Mouse (Mus musculus): ENCODE results near the gene Dkk3. TPM values are rescaled to one million over a fixed set of nuclear protein-coding genes. Genes with fewer than 3 reads are reported as not detected.
A peak's percentile ranks its signal among the peaks of the same experiment; 100 is the strongest.

Dkk3 gene
- polyA plus RNA-seq, 1 experiment, result 0.28 TPM

- no peaks in the 10 kb centered on the region for H3K36me3 ChIP-seq (ENCODE audit: control insufficient read depth, insufficient read depth, low read length)
- TF ChIP-seq CTCF (IDR thresholded peaks at IDR 0.05; ENCODE audit: control insufficient read depth, insufficient read depth, insufficient replicate concordance, low read depth, low read length) (no peak), POLR2A (IDR thresholded peaks at IDR 0.05; ENCODE audit: control insufficient read depth, low read depth, low read length) (no peak)
- peaks cover 2% of the 10 kb centered on the region for H3K4me1 ChIP-seq (ENCODE audit: control insufficient read depth, insufficient read depth, low read length)
- no peak overlapping the region for H3K4me3 ChIP-seq (ENCODE audit: control insufficient read depth, low read depth, low read length)
- no peak overlapping the region for H3K27ac ChIP-seq (ENCODE audit: control insufficient read depth, insufficient read depth, low read depth, low read length)
- no peaks in the 10 kb centered on the region for H3K27me3 ChIP-seq (ENCODE audit: control insufficient read depth, insufficient read depth, low read length)
Observed at GRCm38 (mm10) chr7:112185226-112185745, 26.4 kb upstream of the Dkk3 start.

- H3K4me1 ChIP-seq (ENCODE audit: control insufficient read depth, insufficient read depth, low read length), result peaks cover 2% of the 10 kb centered on the region
- no peaks in the 10 kb centered on the region for H3K27me3 ChIP-seq (ENCODE audit: control insufficient read depth, insufficient read depth, low read length)
- no peak overlapping the region for H3K27ac ChIP-seq (ENCODE audit: control insufficient read depth, insufficient read depth, low read depth, low read length)
- TF ChIP-seq POLR2A (IDR thresholded peaks at IDR 0.05; ENCODE audit: control insufficient read depth, low read depth, low read length), result no peak
- no peak for TF ChIP-seq CTCF (IDR thresholded peaks at IDR 0.05; ENCODE audit: control insufficient read depth, insufficient read depth, insufficient replicate concordance, low read depth, low read length)
- H3K4me3 ChIP-seq (ENCODE audit: control insufficient read depth, low read depth, low read length), result no peak overlapping the region
- no peaks in the 10 kb centered on the region for H3K36me3 ChIP-seq (ENCODE audit: control insufficient read depth, insufficient read depth, low read length)
Observed at GRCm38 (mm10) chr7:112184519-112185225, 25.8 kb upstream of the Dkk3 start.

- Histone ChIP-seq H3K36me3 (ENCODE audit: control insufficient read depth, insufficient read depth, low read length) (no peaks in the 10 kb centered on the region), H3K4me3 (ENCODE audit: control insufficient read depth, low read depth, low read length) (peak overlapping the region; percentile 2; the same call in 1 of the 2 replicates), H3K27me3 (ENCODE audit: control insufficient read depth, insufficient read depth, low read length) (no peaks in the 10 kb centered on the region), H3K27ac (ENCODE audit: control insufficient read depth, insufficient read depth, low read depth, low read length) (no peak overlapping the region), H3K4me1 (ENCODE audit: control insufficient read depth, insufficient read depth, low read length) (peaks cover 2% of the 10 kb centered on the region)
- no peak for TF ChIP-seq POLR2A (IDR thresholded peaks at IDR 0.05; ENCODE audit: control insufficient read depth, low read depth, low read length)
- peak; percentile 98 for TF ChIP-seq CTCF (IDR thresholded peaks at IDR 0.05; ENCODE audit: control insufficient read depth, insufficient read depth, insufficient replicate concordance, low read depth, low read length)
Observed at GRCm38 (mm10) chr7:112183258-112183841, 24.5 kb upstream of the Dkk3 start.

DNA sequence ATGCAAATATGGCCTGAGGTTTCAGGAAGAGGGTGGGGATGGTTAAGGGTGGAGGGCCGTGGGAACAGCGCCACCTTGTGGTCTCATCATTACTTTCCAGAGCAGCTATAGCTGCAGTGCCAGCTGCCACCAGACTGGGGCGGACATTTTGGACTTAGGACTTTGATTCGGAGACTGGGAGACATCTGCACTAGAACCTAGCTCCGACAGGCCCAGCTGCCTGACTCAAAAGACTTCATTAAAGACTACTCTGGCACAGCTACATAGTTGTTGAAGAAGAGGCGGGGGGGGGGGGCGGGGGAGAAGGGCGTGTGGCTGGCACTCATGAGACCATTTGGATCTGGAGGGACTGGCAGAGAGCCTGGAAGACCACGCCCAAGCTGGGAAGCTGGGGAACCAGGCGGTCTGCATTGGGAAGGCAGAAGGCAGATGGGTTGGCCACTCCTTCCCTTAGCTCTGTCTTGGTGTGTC, 21.4 kb upstream of the Dkk3 start:
- H3K4me3 ChIP-seq (ENCODE audit: control insufficient read depth, low read depth, low read length), result no peak overlapping the region
- no peak overlapping the region for H3K27ac ChIP-seq (ENCODE audit: control insufficient read depth, insufficient read depth, low read depth, low read length)
- TF ChIP-seq CTCF (IDR thresholded peaks at IDR 0.05; ENCODE audit: control insufficient read depth, insufficient read depth, insufficient replicate concordance, low read depth, low read length), result peak; percentile 99
- no peak for TF ChIP-seq POLR2A (IDR thresholded peaks at IDR 0.05; ENCODE audit: control insufficient read depth, low read depth, low read length)

DNA sequence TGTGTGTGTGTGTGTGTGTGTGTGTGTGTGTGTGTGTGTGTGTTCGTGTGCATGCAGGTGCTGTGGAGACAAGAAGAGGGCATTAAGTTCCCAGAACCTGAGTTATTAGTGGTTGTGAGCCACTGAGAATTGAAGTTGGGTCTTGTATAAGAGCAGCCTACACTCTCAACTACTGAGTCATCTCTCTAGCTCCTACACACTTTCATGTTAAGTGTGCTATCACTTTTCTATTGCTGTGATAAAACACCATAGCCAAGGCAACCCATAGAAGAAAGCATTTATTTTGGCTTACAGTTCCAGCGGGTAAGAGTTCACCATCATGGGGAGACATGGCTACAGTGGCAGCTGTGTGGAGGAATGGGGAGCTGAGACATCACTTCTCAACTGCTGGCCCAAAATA, 17.8 kb upstream of the Dkk3 start:
- Histone ChIP-seq H3K4me3 (ENCODE audit: control insufficient read depth, low read depth, low read length) (no peak overlapping the region), H3K27ac (ENCODE audit: control insufficient read depth, insufficient read depth, low read depth, low read length) (no peak overlapping the region), H3K36me3 (ENCODE audit: control insufficient read depth, insufficient read depth, low read length) (no peaks in the 10 kb centered on the region), H3K4me1 (ENCODE audit: control insufficient read depth, insufficient read depth, low read length) (peaks cover 2% of the 10 kb centered on the region), H3K27me3 (ENCODE audit: control insufficient read depth, insufficient read depth, low read length) (no peaks in the 10 kb centered on the region)
- TF ChIP-seq CTCF (IDR thresholded peaks at IDR 0.05; ENCODE audit: control insufficient read depth, insufficient read depth, insufficient replicate concordance, low read depth, low read length), result no peak

More for the DNA sequence above, 21.4 kb upstream of the Dkk3 start:
- Histone ChIP-seq H3K36me3 (ENCODE audit: control insufficient read depth, insufficient read depth, low read length) (no peaks in the 10 kb centered on the region), H3K4me1 (ENCODE audit: control insufficient read depth, insufficient read depth, low read length) (peaks cover 2% of the 10 kb centered on the region), H3K27me3 (ENCODE audit: control insufficient read depth, insufficient read depth, low read length) (no peaks in the 10 kb centered on the region)

DNA sequence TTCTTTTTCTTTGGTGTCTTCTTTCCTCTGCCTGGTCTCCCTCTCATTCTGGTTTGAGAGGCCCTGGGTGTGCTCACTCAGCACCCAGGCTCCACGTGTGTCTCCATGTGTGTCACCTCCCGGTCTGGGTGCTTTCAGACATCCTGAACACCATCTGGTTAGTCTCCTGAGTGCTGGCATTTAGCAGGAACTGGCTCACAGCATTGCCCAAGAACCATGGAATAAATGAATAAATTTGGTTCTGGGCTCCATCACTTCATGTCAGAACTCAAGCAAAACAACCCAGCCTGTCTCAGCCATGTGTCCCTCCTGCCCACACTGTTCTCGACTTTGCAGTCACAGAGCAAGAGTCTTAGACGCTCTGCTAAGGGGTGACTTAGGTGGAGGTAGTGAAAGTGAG, 13.8 kb upstream of the Dkk3 start:
- H3K4me1 ChIP-seq (ENCODE audit: control insufficient read depth, insufficient read depth, low read length), result no peaks in the 10 kb centered on the region
- H3K27ac ChIP-seq (ENCODE audit: control insufficient read depth, insufficient read depth, low read depth, low read length), result no peak overlapping the region
- TF ChIP-seq CTCF (IDR thresholded peaks at IDR 0.05; ENCODE audit: control insufficient read depth, insufficient read depth, insufficient replicate concordance, low read depth, low read length) (no peak), POLR2A (IDR thresholded peaks at IDR 0.05; ENCODE audit: control insufficient read depth, low read depth, low read length) (no peak)
- H3K36me3 ChIP-seq (ENCODE audit: control insufficient read depth, insufficient read depth, low read length), result no peaks in the 10 kb centered on the region
- no peaks in the 10 kb centered on the region for H3K27me3 ChIP-seq (ENCODE audit: control insufficient read depth, insufficient read depth, low read length)
- no peak overlapping the region for H3K4me3 ChIP-seq (ENCODE audit: control insufficient read depth, low read depth, low read length)

DNA sequence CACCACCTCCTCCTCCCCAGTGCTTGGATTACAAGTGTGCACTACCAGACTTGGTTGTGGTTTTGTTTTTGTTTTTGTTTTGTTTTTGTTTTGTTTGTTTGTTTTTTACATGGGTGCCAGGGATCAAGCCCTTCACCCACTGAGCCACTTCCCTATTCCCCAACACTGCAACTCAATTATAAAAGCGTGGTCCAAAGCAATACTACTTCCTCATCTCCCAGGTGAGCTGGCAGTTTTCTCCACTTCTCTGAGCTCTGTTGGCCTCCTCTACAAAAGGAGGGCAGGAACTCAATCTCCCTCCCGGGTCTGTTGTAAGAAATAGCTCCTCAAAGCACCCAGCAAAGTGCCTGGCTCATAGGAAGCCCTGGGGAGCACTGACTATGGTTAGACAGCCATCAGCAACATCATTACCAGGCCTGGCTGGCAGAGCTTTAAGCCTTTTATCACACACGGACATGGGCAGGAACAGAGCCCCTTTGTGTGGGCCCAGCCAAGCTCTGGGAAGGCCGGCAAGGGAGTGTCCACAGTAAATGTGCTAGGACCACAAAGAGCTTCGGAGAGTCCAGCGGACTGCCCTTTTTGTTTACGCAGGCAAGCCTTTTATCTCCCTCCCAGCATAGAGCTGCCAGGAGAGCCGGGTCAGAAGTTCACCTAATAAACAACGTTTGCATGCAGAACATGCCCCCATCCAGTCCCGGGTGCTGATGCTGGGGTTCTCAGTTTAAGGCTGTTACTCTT, 11.3 kb upstream of the Dkk3 start:
- H3K36me3 ChIP-seq (ENCODE audit: control insufficient read depth, insufficient read depth, low read length), result no peaks in the 10 kb centered on the region
- no peak for TF ChIP-seq POLR2A (IDR thresholded peaks at IDR 0.05; ENCODE audit: control insufficient read depth, low read depth, low read length)
- TF ChIP-seq CTCF (IDR thresholded peaks at IDR 0.05; ENCODE audit: control insufficient read depth, insufficient read depth, insufficient replicate concordance, low read depth, low read length), result no peak
- H3K27ac ChIP-seq (ENCODE audit: control insufficient read depth, insufficient read depth, low read depth, low read length), result no peak overlapping the region
- no peaks in the 10 kb centered on the region for H3K4me1 ChIP-seq (ENCODE audit: control insufficient read depth, insufficient read depth, low read length)
- no peaks in the 10 kb centered on the region for H3K27me3 ChIP-seq (ENCODE audit: control insufficient read depth, insufficient read depth, low read length)
- no peak overlapping the region for H3K4me3 ChIP-seq (ENCODE audit: control insufficient read depth, low read depth, low read length)

All from testis, adult 2 months (tissue).